Mouse (Mus musculus): Measurements from ENCODE around the gene C730034F03Rik. TPM values are rescaled to one million over a fixed set of nuclear protein-coding genes. Genes with fewer than 3 reads are reported as not detected.
A peak's percentile ranks its signal among the peaks of the same experiment; 100 is the strongest.

C730034F03Rik gene
- polyA plus RNA-seq, 1 experiment from 2014 or later, result 6.4 TPM

DNA sequence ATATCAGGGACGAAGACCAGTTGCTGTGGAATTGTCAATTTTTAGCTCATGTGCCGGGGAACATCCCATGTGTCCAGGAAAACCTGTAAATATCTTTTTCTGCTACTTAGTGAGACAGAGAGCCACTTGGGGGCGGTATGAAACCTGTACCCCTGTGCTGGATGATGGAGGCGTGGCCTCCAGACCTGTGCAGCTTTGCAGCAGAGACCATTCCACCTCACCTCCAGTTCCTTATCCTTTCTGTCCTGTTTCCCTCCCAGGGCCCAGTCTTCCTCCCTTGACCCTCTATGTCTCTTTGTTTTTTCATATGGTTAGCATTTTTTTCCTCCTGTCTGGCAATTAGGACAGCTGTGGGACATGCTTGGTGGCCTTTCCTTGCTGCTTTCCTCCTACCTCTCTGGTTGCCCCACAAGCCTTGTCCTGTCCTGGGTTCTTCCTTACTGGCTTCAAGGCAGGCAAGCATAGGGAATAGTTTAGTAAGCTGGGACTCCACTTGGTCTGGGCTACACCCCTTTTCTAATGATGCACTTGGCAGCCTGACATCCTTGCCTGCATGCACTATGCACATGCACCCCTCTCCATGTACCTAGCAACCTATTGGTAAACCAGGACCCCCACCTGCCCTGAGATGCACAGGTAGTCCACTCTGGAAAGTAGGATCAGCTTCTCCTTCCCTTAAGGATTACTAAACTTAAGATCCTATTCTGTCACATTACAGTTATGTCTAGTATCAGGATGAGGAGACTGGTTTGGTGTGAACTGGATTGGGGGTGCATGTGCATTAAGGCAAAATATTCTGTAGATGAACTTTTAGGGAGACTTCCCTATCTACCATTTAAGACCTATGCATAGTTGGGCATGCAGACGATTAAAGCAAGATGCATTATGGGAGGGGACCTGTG, 34.2 kb downstream of the C730034F03Rik start:
- WGBS, result 66% methylated on average over 5 of the region's 5 CpGs
- ATAC-seq (replicated peaks), result no peak
- Histone ChIP-seq H3K4me2 (replicated peaks) (no peak overlapping the region), H3K4me3 (no peak overlapping the region), H3K27me3 (no peaks in the 10 kb centered on the region), H3K9me3 (no peaks in the 10 kb centered on the region), H3K36me3 (peaks cover 55% of the 10 kb centered on the region), H3K4me1 (no peaks in the 10 kb centered on the region), H3K27ac (replicated peaks) (no peak overlapping the region), H3K9ac (replicated peaks) (no peak overlapping the region)

DNA sequence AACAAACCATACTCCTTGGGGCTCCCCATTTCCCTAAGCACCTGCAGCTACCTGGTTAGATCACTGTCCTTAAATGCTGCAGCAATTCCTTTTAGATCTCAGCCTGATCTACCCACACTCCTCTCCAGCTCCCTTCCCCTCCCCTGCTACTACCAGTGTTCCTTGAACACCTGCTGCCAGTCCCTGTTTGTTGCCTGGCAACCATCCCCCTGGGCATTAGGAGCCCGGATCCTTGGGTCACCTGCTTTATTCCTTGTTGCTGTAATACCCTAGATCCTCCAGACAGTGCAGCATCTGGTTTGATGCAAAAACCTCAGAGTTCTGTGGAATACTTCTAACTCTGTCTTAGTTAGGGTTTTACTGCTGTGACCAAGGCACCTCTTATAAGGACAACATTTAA, 35.7 kb downstream of the C730034F03Rik start:
- H3K27ac ChIP-seq (replicated peaks), result no peak overlapping the region
- no peaks in the 10 kb centered on the region for H3K9me3 ChIP-seq
- peak; percentile 47; the same call in 1 of the 2 replicates for ATAC-seq (replicated peaks)
- H3K9ac ChIP-seq (replicated peaks), result no peak overlapping the region
- H3K4me3 ChIP-seq, result no peak overlapping the region
- H3K4me1 ChIP-seq, result no peaks in the 10 kb centered on the region
- peaks cover 43% of the 10 kb centered on the region for H3K36me3 ChIP-seq
- no peaks in the 10 kb centered on the region for H3K27me3 ChIP-seq
- no peak overlapping the region for H3K4me2 ChIP-seq (replicated peaks)
- 3% methylated on average over 1 of the region's 1 CpGs for WGBS

DNA sequence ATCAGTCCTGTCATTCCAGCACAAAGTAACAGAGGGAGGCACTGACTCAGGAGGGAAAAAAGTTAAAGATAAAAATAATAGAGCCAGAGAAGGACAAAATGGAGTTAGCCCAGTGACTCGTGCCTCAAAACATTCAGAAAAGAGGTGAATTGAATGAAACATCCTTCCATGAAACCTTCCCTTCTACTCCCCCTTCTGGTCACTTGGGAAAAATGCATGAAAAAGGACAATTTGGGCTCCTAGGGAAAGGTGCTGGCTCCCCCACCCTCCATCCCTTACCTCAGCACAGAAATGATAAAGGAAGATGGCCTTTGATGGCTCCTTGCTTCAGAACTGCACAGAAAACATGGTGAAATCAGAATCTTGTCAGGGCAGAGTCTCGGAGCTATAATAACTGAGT, 39.2 kb downstream of the C730034F03Rik start:
- Histone ChIP-seq H3K27me3 (no peaks in the 10 kb centered on the region), H3K9me3 (no peaks in the 10 kb centered on the region), H3K4me2 (replicated peaks) (no peak overlapping the region), H3K4me1 (no peaks in the 10 kb centered on the region), H3K4me3 (no peak overlapping the region), H3K9ac (replicated peaks) (no peak overlapping the region), H3K27ac (replicated peaks) (no peak overlapping the region), H3K36me3 (peaks cover 9% of the 10 kb centered on the region; the same call in 1 of the 2 replicates)
- ATAC-seq (replicated peaks), result no peak
- 28% methylated on average over 2 of the region's 2 CpGs for WGBS

DNA sequence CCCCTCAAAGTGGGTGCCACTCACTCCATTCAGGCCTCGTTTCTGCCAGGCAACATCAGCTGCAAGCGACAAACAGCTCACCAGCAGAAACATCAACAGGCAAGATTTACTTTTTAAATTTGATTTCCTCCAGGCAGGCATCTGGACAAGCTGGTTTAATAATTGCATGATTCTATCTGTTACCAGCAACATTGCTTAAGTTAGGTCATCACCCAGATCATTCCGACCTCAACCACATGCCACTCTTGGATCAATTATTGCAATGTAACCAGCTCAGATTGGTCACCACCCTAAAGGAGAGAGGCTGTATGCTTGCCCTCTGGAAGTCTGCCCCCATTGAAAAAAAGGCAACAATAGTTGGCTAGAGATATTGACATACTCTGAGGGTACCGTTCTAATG, 42.1 kb downstream of the C730034F03Rik start:
- no peaks in the 10 kb centered on the region for H3K9me3 ChIP-seq
- H3K27ac ChIP-seq (replicated peaks), result no peak overlapping the region
- H3K4me3 ChIP-seq, result no peak overlapping the region
- WGBS, result 90% methylated on average over 4 of the region's 4 CpGs
- peaks cover 9% of the 10 kb centered on the region for H3K4me1 ChIP-seq
- no peak overlapping the region for H3K9ac ChIP-seq (replicated peaks)
- H3K27me3 ChIP-seq, result no peaks in the 10 kb centered on the region
- ATAC-seq (replicated peaks), result no peak
- H3K4me2 ChIP-seq (replicated peaks), result no peak overlapping the region
- H3K36me3 ChIP-seq, result no peaks in the 10 kb centered on the region

DNA sequence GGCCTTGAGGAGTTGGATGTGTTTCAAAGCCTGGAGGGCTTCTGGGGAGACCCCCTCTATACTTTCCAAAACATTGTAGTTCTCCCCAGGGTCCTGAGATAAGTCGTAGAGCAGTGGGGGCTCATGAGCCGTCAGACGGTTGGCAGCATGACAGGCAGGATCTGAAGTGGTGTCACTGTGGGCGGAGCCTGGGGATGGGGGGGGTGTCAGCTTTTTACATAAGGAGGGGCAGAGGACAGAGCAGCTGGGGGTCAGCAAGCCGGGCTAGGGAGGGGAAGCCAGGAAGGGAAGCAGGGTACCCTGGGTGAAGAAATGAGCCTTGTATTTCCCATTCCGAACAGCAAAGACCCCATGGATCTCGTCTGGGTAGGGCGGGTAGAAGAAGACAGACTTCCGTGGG, 44.0 kb downstream of the C730034F03Rik start:
- Histone ChIP-seq H3K27me3 (no peaks in the 10 kb centered on the region), H3K9me3 (no peaks in the 10 kb centered on the region), H3K36me3 (no peaks in the 10 kb centered on the region), H3K4me3 (no peak overlapping the region), H3K9ac (replicated peaks) (no peak overlapping the region), H3K4me1 (peaks cover 13% of the 10 kb centered on the region), H3K4me2 (replicated peaks) (no peak overlapping the region), H3K27ac (replicated peaks) (no peak overlapping the region)
- no peak for ATAC-seq (replicated peaks)
- WGBS, result 82% methylated on average over 9 of the region's 9 CpGs

DNA sequence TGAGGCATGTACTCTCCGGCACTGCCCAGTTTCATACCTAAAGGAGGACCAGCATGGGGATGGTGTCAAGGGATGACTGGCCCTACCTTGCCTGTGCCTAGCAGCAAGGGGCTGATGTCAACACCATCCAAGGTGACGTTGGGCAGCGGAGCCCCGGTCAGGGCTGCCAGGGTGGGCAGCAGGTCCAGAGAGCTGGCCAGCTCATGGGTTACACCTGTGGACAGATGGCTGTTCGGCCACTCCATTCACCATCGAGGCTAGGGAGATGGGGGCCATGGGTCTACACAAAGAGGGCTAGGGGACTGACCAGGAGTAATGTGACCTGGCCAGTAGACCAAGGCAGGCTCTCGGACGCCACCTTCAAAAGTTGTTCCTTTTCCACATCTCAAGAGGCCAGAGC, 44.5 kb downstream of the C730034F03Rik start:
- Histone ChIP-seq H3K4me2 (replicated peaks) (no peak overlapping the region), H3K4me1 (peaks cover 13% of the 10 kb centered on the region), H3K36me3 (no peaks in the 10 kb centered on the region), H3K4me3 (no peak overlapping the region), H3K27ac (replicated peaks) (no peak overlapping the region), H3K9ac (replicated peaks) (no peak overlapping the region), H3K27me3 (no peaks in the 10 kb centered on the region), H3K9me3 (no peaks in the 10 kb centered on the region)
- no peak for ATAC-seq (replicated peaks)
- 96% methylated on average over 8 of the region's 8 CpGs for WGBS

DNA sequence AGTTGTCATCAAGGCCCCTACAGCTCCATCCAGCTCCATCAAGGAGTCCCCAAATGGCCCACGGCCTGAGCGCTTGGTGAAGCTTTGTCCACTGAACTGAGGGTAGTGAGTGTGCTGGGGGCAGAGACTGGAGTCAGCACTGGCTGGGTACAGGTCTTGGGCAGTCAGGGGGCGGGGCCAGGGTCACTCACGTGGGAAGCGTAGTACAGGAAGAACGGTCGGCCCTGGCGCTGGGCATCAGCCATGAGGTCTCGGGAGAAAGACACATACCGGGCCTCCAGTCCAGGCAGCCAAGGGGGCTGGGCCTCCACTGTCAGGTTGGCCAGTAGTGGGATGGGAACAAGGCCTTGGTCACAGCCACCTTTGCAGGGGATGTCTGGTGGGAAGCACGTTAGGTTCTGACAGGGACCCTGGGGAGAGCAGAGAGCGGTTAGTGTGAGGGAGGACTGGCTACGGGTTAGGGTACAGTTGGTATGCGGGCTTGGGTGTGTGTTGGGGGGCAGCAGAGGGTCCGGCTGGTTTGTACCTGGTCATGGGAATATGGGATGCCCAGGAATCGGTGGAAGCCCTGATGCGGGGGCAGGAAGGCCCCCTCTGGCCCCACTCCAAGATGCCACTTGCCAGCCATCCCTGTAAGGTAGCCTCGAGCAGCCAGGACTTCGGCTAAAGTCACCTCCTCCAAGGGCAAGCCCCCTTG, 45.4 kb downstream of the C730034F03Rik start:
- Histone ChIP-seq H3K27me3 (no peaks in the 10 kb centered on the region), H3K36me3 (no peaks in the 10 kb centered on the region), H3K27ac (replicated peaks) (no peak overlapping the region), H3K4me3 (no peak overlapping the region), H3K9me3 (no peaks in the 10 kb centered on the region), H3K9ac (replicated peaks) (no peak overlapping the region), H3K4me1 (peaks cover 13% of the 10 kb centered on the region), H3K4me2 (replicated peaks) (peak overlapping the region; percentile 80)
- 90% methylated on average over 19 of the region's 19 CpGs for WGBS
- ATAC-seq (replicated peaks), result no peak

DNA sequence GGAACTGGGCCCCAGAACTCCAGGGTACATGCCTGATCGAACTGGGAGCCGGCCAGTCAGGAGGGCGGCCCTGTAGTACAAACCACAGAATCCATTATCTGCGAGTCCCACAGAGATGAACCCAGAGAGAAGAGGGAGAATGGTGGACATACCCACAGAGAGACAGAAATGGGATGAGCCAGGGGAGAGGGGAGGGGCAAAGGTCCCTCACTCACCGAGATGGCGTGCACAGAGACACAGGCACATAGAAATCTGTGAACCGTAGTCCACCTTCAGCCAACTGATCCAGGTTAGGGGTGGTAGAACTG, 45.9 kb downstream of the C730034F03Rik start:
- 90% methylated on average over 7 of the region's 7 CpGs for WGBS
- H3K27ac ChIP-seq (replicated peaks), result no peak overlapping the region
- H3K4me2 ChIP-seq (replicated peaks), result peak overlapping the region; percentile 80
- no peaks in the 10 kb centered on the region for H3K36me3 ChIP-seq
- peak overlapping the region; percentile 61 for H3K4me3 ChIP-seq
- no peak for ATAC-seq (replicated peaks)
- H3K4me1 ChIP-seq, result peaks cover 13% of the 10 kb centered on the region
- H3K27me3 ChIP-seq, result no peaks in the 10 kb centered on the region
- peak overlapping the region; percentile 65 for H3K9ac ChIP-seq (replicated peaks)
- H3K9me3 ChIP-seq, result no peaks in the 10 kb centered on the region

DNA sequence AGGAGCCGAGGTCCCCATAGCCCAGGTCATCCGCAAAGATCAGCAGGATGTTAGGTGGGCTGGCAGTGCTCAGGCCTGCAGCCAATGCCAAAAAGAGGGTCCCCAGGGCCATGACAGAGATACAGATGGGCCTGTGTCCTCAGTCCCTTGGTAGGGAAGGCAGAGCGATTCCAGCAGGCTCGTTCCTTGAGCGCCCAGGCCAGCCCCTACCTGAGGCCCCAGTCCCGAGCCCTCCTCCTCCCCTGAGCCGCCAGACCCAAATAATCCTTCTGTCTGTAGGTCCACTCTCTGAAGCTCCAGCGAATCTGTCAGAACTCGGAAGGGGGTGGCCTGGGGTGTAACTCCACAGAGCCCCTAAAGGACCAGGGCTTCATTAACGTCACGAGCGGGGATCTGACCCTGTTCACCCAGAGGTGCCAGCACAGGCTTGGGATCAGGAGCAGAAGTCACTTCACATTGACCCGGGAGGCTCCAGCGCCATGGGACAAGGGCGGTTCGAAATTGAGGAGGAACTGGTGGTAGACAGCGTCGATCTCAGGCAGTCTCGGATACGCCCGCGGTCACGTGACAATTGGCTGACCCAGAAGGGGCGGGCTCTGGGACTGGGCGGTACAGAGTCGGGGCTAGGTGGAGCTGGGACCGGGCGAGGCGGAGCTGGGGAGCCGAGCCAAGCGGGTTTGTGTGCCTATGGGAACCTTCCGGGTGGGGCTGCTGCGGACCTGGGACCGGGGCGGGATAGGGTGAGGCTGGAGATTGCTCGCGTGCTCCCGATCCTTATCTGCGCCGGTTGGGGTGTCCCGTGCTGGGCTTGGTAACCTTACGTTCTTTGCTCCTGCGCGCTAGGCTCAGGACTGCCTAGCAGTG, 46.5 kb downstream of the C730034F03Rik start:
- WGBS, result 10% methylated on average over 44 of the region's 44 CpGs
- Histone ChIP-seq H3K27ac (replicated peaks) (peak overlapping the region; percentile 89), H3K4me1 (peaks cover 13% of the 10 kb centered on the region), H3K4me2 (replicated peaks) (peak overlapping the region; percentile 80), H3K36me3 (no peaks in the 10 kb centered on the region), H3K27me3 (no peaks in the 10 kb centered on the region), H3K9me3 (no peaks in the 10 kb centered on the region), H3K9ac (replicated peaks) (peak overlapping the region; percentile 65), H3K4me3 (peak overlapping the region; percentile 61)
- peak; percentile 97 for ATAC-seq (replicated peaks)

DNA sequence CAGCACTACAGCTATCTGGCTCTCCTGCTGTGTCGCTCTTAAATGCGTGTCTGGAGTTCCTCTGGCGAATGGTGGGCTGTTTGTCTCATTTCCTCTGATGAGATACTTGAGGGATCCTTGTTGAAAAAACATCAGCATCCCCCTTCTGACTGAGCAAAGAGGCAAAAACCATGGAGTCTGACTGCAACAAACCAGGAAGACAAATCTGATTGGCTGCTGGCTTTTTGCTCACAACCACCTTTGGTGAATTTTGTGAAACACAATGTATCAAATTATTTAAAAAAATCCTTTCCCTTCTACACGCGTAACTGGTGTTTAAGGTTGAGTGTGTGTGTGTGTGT, 47.1 kb downstream of the C730034F03Rik start:
- Histone ChIP-seq H3K36me3 (no peaks in the 10 kb centered on the region), H3K27me3 (no peaks in the 10 kb centered on the region), H3K9me3 (no peaks in the 10 kb centered on the region), H3K4me3 (peak overlapping the region; percentile 61), H3K4me1 (peaks cover 13% of the 10 kb centered on the region), H3K9ac (replicated peaks) (peak overlapping the region; percentile 65), H3K27ac (replicated peaks) (peak overlapping the region; percentile 89), H3K4me2 (replicated peaks) (peak overlapping the region; percentile 80)
- ATAC-seq (replicated peaks), result no peak
- WGBS, result 6% methylated on average over 5 of the region's 5 CpGs

DNA sequence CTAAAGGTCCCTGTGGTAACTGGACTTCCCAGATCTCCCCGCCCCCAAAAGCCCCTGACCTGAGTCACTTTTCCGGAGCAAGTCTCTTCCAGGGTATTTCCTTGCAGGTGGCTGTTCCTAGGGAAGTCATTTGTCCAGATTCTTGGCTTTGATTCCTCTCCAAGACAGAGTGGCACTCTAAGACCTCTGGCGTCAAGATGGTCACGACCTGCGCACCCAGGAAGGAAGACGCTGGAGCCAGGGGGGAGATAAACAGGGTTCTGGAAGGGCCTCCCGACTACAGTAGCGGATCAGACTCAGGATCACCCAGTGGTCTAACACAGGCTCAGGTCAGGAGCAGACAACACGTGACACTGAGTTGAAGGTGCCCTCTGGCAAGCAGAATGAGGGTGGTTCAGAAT, 47.7 kb downstream of the C730034F03Rik start, which contains the start of gene Arsa:
Gene Arsa (minus strand): TSS at position 335 of the 401 bp plus-strand sequence.
- peak within 1 kb of the TSS; percentile 61 for H3K4me3 ChIP-seq
- H3K9me3 ChIP-seq, result no peaks in the 10 kb centered on the region
- H3K9ac ChIP-seq (replicated peaks), result peak within 1 kb of the TSS; percentile 65
- ATAC-seq (replicated peaks), result no peak
- H3K27ac ChIP-seq (replicated peaks), result peak within 1 kb of the TSS; percentile 89
- no peaks in the 10 kb centered on the region for H3K36me3 ChIP-seq
- H3K27me3 ChIP-seq, result no peaks in the 10 kb centered on the region
- H3K4me1 ChIP-seq, result peaks cover 13% of the 10 kb centered on the region
- WGBS, result 35% methylated on average over 9 of the region's 9 CpGs
- peak within 1 kb of the TSS; percentile 80 for H3K4me2 ChIP-seq (replicated peaks)

DNA sequence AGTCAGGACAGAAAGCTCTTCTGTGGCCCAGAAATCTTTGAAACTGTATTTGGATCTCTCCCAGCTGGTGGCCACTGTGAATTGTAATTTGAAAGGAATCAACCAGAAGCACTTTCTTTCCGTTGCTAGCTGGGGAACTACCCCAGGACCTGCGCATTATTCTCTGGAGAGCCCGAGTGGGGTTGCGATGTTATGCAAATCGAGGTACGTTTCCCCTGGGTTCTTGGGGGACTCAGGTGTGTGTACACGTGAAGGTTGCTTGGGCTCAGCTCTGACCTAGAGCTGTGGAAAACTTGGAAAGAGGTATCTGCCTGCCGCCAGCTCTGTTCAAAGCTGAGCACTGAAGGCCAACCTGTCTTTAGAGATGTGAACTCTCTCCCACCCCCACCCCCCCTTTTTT, 48.4 kb downstream of the C730034F03Rik start:
- H3K27me3 ChIP-seq, result no peaks in the 10 kb centered on the region
- WGBS, result 47% methylated on average over 8 of the region's 8 CpGs
- H3K9me3 ChIP-seq, result no peaks in the 10 kb centered on the region
- H3K27ac ChIP-seq (replicated peaks), result no peak overlapping the region
- H3K4me1 ChIP-seq, result peaks cover 13% of the 10 kb centered on the region
- H3K4me3 ChIP-seq, result no peak overlapping the region
- no peak overlapping the region for H3K9ac ChIP-seq (replicated peaks)
- no peaks in the 10 kb centered on the region for H3K36me3 ChIP-seq
- no peak for ATAC-seq (replicated peaks)
- H3K4me2 ChIP-seq (replicated peaks), result no peak overlapping the region
